Mouse (Mus musculus) neutrophil, adult 5-6 weeks (primary cell): ENCODE results near the gene Sh3rf3. TPM values are rescaled to one million over a fixed set of nuclear protein-coding genes. Genes with fewer than 3 reads are reported as not detected.

ENCODE experiments used
- ATAC-seq: fragments of 151-379, 151-347 bp; 2 replicates; pipeline ENCODE4 v1.8.0; 2017; ENCODE audit warnings: mild to moderate bottlenecking, moderate TSS enrichment; ENCODE audit not compliant: insufficient number of reproducible peaks, poor library complexity, low FRiP score, severe bottlenecking; ENCODE audit errors: extremely low read depth
- total RNA-seq: library from RNA; stranded (forward); fragments of 200-1000 nt; gene quantifications from 2 replicates; pipeline ENCODE4 v1.2.3, GENCODE M21; 2017

The Sh3rf3 gene
- total RNA-seq, 1 experiment from 2014 or later = not detected

DNA sequence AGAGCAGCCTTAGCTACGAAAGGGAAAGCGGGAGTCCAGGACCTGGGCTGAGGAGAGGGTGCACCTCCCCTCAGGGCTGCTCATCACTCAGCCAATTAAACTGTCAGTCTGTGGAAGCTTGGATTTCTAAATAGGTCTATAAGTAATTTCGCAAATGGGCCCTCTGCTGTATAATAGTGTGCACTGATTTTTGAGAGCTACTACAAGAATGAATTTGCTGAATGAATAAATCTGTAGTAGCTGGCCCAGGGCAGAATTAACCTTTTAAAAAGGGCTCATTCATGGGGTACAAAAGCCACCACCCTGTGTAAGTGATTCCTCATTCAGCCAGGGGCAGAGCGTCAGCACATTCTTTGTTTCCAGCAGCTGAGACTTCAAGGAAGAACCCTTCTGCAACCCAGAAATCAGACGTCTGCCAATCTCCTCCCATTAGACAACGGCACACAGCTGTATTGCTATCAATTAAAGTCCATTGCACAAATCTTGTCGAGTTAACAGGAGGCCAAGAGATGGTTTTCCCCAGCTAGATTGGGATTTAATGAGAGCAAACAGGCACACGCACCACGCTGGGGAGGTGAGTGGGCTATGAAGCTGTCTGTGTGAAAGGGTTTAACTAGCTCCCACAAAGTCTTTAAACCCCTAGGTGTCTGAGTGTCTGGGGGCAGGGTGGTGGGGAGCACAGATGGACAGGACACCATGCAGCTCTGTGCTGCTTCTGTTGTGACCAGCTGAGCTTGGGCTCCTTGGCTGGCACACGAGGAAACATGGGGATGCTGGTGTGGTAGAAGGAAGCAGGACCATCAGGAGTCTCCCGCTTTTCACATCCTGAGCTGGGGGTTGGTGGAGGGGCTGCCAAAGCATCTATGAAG lies 136.8 kb downstream of the Sh3rf3 start:
- ATAC-seq = no peak

DNA sequence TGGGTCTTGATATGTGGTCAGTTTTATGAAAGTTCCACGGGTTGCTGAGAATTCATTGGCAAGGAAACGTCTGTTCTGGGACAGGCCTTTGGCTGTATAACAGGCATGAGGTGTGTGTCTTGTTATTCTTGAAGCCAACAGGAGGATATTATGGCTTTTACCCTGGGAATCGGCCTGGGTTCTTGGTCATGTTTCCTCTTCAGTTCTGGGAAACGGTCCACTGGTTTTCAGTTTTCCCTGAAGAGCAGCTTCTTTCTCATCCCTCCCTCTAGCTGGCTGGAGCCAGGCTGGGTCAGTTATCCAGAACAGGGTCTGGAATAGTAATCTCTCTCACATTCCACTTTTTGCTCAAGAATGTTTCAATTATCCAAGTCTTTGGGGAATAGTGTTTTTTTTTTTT lies 147.0 kb downstream of the Sh3rf3 start:
- no peak for ATAC-seq

DNA sequence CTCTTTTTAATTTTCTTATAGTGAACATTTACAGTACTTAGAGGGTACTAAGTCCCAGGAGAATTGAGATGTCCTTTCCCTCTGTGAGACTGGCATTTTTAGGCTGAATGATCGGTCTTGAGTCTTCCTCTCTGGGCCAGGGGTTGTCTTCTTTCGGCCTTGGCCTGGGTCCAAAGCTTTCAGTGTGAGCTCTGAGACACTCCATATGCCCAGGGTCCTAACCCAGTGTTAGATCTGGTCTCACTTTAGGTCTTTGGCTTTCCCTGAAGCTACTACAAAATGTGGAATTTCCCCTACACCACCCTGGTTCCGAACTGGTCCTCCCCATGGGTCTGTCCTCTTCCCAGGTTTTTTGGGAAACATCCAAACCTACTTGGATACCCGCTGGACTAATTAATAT lies 155.1 kb downstream of the Sh3rf3 start:
- ATAC-seq = no peak

DNA sequence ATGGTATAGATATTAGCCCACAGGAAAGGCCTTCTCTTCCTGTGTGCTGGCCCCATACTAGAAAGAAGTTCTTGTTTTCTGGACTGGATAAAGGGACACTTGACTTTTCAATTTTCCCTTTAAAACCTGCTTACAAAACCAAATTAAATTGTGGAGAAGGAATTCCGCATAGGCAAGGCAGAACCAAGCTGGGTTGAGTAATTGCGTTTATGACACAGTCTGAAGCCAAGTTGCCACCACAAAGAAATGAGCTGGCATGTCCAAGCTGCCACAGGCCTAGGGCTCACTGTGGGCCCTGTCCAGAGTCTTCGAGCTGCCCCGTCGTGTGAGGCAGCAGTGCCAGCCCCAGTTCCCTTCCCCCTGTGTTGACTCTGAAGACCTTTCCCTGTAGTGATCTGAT lies 156.2 kb downstream of the Sh3rf3 start:
- no peak for ATAC-seq

DNA sequence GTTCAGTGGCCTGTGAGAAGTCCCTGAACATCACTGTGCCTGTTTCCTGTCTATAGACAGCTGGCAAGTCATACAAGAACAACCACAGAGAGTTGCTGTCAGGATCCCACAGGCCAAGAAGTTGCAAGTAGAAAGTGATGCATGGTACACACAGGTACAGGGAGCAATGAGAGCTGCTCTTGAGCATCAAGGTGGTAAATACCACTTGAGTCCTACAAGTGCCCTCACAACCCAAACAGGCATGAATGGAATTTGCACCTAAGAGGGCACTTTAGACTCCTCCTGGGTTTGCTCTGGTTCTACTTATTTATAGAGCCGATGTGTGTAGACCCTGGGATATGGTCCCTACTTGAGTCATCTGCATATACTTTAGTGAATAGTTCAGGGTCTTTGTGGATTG lies 159.0 kb downstream of the Sh3rf3 start:
- ATAC-seq = no peak

DNA sequence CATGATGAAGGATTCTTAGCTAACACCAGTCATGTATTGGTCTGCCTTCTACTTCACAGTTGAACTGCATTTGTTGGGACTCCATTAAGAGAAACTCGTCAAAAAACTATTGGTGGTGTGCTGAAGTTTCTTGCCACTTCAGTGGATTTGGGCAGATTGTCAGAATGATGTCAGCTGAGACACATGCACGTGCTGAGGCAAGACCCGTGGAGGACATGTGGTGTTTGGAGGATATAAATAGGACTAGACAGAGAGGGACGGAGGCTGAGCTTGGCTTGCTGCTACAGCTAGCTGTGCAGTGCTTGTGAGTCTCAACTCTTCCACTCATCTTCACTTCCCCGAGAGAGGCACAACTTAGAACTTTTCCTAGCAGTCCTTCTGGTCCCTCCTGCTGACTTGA lies 161.0 kb downstream of the Sh3rf3 start:
- no peak for ATAC-seq

DNA sequence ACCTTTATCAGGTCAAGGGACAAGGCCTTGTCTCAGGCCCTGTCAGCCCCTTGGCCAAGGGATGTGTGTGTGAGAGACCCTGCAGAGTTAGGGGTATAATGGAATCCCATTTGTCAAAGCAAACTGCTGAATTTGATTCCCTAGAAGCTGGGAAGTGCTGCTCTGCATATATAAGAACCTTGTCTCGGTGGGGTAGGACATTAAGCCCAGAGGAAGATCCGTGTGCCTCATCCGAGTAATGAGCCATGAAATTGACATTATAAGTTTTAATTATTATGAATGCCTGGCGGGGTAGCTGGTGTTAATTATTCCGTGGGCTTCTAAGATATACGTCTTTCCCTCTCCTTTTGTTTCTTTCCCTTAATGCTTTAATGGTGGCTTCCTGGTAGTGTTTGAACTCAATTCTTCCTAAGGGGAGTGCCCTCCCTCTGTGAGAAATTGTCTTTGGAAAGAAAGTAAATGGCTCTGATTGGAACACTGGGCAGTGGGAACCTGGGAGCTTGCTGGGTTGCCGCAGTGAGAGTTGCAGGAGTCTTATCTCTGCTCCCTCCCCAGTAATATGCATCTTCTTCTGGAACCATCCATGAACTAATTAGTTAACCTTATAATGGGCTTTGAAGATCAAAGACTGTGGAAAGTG lies 166.3 kb downstream of the Sh3rf3 start:
- no peak for ATAC-seq

DNA sequence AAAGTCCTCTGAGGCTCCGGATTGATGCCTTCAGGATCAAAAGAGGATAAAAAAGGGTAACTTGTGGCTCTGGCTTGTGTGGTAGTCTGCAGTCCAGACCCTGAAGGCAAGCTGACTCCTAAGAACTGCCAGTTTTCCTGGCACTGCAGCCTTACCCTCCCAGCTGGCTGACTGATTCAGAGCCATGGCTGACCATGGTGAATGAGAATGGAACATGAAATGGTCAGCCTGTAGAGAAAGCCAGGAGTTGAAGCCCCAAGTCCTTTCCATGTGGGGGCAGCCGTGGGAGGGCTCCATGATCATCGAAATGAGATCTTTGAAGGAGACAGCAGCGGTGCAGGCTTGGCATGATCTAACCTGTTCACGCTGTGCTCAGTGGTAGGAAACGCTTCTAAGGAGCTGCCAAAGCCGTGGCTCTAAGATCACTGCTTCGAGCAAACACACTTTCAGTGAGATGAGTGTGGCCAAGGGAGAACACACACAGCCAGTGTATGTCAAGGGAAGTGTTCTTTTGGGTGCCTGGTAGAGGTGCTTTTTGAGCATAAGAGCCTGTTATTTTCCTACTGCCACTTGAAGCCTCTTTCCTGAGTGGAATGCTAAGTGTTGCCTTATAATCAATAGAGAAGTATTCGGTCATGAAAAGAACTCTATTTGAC lies 168.6 kb downstream of the Sh3rf3 start:
- no peak for ATAC-seq

DNA sequence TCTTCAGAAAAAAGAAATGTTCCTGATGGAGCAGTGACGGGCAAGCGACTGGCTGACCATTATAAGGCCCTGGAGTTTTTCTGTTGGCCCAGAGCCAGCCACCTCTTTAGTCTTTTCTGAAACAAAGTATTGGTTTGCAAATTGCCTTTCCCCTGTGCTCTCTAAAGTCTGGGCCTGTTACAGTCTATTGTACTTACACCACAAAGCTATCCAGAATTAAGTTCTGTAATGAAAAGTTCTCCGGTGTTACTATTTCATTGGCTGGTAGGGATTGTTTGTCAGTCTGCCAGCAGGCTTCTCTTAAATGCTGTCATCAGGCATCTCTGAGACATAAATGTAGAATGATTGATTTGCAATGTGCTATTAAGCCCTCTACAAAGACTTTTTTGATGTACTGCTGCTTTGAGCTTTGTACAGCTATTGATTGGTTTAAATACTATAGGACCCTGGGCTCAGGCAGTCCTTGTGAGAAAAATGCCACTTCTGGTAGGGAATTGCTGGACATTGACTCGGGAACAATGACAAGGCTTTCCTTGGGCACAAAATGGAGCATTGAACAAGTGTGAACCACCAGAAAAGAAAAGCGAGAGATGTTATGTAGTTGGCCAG lies 169.5 kb downstream of the Sh3rf3 start:
- ATAC-seq = no peak

DNA sequence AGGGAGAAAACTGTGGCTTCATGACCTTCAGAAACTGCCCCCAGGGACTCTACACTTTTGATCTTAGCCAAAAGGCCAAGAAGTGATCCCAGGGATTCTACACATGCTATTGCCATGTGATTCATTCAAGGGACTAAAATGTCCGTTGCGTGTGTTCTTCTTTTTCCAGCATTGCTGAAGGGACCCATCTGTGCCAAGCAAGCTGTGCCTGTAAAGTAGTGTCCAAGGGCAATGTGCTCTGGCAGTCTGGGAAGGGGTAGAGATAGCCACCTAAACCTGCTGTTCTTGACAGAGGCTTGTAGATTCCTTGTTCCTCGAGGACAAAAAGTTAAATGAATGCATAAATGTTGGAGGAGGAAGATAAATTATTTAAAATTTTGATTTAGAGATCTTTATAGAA lies 178.5 kb downstream of the Sh3rf3 start:
- no peak for ATAC-seq

DNA sequence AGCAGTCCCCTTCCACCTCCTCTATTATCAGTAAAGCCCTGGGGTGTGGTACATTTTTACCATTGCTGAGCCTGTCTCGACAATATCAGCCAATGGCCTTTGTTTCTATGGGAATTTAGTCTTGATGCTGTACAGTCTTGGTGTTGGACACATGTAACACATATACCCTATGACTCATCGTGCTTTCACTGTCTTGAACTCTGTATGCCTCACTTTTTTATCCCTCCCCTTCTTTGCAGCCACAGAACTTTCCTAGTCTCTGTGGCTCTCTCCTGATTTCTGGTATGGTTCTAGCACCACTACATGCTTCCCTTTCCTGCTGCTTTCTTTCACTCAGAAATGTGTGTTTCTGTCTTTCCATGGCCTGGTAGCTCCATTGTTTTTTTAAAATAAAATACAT lies 181.6 kb downstream of the Sh3rf3 start:
- ATAC-seq = no peak

DNA sequence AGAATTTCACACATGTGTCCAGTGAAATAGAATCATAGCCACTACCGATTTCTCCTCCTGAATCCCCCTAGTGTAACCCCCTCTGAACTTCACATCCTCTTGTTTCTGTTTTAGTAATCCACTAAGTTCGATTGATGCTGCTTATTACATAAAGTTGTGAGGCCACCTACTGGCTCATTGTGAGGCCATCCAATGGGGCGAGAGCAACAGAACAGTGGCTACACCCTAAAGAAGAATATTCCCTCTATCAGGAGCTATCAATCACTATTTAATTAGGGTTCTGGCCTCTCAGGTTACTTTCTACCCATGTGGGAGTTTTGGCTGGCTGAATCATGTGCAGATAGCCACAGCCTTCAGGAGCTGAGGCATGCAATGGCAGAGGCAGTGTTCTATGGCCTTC lies 182.0 kb downstream of the Sh3rf3 start:
- no peak for ATAC-seq

DNA sequence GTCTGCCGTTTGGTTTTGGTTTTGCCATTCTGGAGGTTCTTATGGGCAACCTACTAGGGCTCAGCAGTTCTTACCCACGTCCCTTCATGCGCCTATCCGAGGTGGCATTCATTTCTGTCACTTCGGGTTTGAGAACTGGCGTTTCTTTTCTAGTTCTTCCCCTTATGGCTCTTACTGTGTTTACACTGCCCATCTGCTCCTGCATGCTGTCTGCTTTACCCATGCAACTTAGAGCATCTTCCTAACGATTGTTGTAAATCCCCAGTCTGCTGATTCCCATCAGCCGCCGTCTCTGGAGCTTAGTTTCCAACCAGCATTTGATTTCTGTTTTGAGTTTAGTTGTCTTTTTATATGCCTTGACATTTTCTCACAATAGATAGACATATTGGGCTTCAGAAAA lies 189.2 kb downstream of the Sh3rf3 start:
- no peak for ATAC-seq

DNA sequence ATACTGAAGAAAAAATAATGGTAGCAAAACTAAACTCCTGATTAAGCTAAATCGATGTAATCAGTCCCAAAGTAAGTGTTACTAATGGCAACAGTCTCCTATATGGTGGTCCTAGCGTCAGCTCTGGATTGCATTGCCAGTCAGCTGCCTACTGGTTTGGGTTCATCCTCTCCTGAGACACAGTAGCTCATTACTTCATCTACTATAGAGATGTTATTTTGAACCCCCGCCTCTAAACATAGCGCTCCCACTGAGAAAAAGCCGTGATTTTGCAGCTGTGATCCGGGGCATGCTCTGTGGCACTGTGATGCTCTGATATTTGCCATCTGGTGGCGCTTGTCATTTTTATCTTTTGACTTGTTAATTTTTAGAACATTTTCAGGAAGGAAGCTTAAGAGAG lies 198.3 kb downstream of the Sh3rf3 start:
- ATAC-seq = no peak

DNA sequence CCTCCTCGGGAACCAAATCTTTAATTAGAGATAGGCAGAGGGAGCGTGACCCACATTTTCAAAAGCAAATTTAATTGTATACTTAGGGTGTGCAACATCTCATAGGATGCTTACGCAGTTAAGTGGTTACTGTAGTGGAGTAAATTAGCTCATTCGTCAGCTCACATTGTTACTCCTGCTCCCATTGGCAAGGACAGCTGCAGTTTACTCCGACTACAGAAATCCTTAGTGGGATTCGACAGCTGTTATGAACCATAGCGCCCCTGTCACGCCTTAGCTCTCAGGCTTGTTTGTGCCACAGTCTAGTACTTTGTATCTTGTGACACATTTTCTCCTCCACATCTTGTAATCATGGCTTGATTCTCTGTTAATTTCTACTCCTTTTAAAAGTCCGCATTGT lies 200.5 kb downstream of the Sh3rf3 start:
- ATAC-seq = no peak

DNA sequence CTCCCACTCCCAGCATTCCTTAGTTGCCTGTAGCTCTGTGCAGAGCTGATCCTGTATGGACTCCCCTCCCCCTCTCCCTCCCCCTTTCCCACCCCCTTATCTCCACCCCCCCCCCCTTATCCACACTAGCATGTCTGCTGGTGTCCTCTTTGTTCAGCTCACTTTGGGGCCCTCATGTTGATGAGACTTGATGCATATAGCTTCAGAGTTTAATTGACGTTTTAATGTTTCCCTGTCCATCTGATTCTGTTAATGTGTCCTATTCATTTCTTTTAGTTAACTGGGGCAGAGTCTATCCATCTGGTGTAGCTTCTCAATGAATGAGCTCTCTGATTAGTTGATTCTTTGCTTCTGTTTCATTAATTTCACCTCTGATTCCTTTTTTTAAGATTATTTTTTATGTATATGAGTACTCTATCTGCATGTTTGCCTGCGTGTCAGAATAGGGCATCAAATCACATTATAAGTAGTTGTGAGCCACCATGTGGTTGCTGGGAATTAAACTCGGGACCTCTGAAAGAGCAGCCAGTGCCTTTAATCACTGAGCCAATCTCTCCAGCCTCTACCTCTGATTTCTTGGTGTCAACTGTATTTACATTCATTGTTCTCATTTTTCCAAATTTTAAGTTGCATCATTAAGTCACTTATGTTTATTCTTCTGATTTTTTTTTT lies 206.3 kb downstream of the Sh3rf3 start:
- no peak for ATAC-seq

DNA sequence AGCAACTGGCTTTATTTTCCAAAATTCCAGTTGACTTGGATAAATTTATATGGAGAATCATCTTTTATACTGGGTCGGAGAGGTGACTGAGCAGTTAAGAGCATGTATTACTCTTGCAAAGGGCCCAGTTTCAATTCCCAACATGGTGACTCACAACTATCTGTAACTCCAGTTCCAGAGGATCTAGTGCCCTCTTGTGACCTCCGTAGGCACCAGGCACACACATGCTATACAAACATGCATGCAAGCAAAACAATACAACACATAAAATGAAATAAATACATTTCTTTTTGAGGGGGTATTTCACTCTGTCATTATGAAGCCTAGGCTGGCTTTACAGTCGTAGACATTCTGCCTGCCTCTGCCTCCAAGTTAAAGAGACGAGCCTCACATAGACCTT lies 237.3 kb downstream of the Sh3rf3 start:
- ATAC-seq = no peak

DNA sequence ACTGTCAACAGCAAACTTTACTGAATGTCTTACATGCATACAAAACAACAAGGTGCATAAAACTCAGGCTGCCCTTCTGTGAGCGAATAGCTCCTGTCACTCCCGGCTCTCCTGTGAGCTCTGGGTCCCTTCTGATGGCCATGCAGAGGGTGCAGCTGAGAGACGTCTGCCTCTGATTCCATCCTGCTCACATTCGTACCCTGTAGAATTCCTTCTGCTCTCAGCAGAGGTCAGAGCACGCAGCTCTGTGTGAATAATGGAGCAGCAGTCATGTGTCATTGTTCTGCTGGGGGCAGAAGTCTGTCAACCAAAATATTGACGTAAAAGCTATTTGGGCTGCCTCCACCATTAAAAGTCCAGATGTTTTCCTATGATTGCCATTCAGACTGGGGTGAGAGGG lies 243.1 kb downstream of the Sh3rf3 start:
- ATAC-seq = no peak

DNA sequence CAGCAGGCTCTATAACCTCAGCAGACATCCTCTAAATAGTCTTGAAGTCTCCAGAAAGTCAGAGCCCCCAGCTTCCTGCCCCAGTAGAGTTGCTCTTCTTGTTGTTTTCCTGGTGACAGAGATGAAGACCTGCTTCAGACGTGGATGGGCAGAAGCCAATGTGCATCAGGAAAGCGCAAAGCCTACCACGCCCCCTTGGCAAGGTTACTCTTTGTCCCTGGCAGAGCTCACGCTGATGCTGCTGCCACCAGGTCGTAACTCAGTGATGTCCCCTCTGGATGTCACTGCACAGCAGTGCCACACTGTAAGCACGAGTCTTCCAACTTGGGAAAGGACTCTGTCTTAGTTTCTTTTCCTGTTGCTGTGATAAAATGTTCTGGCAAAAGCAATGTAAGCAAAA lies 253.6 kb downstream of the Sh3rf3 start:
- no peak for ATAC-seq
